Mouse (Mus musculus): ENCODE data around the gene Pga5. TPM values are rescaled to one million over a fixed set of nuclear protein-coding genes. Genes with fewer than 3 reads are reported as not detected.

Gene Pga5
- 1.1 TPM in 1 of 2 replicates, not detected in the other for polyA plus RNA-seq (2012; rRNA removed)

- Histone ChIP-seq H3K27me3 (ENCODE audit: control insufficient read depth, insufficient read depth, low read length) (no peaks in the 10 kb centered on the region), H3K4me3 (ENCODE audit: low read depth, low read length) (no peak within 1 kb of the TSS), H3K36me3 (ENCODE audit: control insufficient read depth, insufficient read depth, low read length) (no peaks in the 10 kb centered on the region), H3K4me1 (ENCODE audit: control insufficient read depth, insufficient read depth, insufficient read length, low read length) (no peaks in the 10 kb centered on the region), H3K27ac (ENCODE audit: insufficient read depth, low read depth, low read length) (no peak within 1 kb of the TSS)
- TF ChIP-seq POLR2A (IDR thresholded peaks at IDR 0.05; ENCODE audit: low read depth, low read length) (no peak), CTCF (IDR thresholded peaks at IDR 0.05; ENCODE audit: extremely low read depth, insufficient read length, insufficient replicate concordance, low read depth, low read length) (peak; percentile 98; the same call in 1 of the 2 replicates)
- 12% methylated on average over 6 of the region's 6 CpGs for WGBS
These were observed at the start of gene Pga5 for GRCm38 (mm10) chr19:10677915-10678771. TSS of gene Pga5 (minus strand) at chr19:10678071.

- TF ChIP-seq POLR2A (IDR thresholded peaks at IDR 0.05; ENCODE audit: low read depth, low read length) = no peak
- Histone ChIP-seq H3K27me3 (ENCODE audit: control insufficient read depth, insufficient read depth, low read length) (no peaks in the 10 kb centered on the region), H3K4me3 (ENCODE audit: low read depth, low read length) (no peak overlapping the region), H3K27ac (ENCODE audit: insufficient read depth, low read depth, low read length) (no peak overlapping the region), H3K4me1 (ENCODE audit: control insufficient read depth, insufficient read depth, insufficient read length, low read length) (no peaks in the 10 kb centered on the region), H3K36me3 (ENCODE audit: control insufficient read depth, insufficient read depth, low read length) (no peaks in the 10 kb centered on the region)
- 72% methylated on average over 13 of the region's 13 CpGs for WGBS
These were observed 46.9 kb upstream of the Pga5 start for GRCm38 (mm10) chr19:10724629-10725363.

GRCm38 (mm10) chr19:10723649-10724048 lies 45.8 kb upstream of the Pga5 start:
- H3K27ac ChIP-seq (ENCODE audit: insufficient read depth, low read depth, low read length) = no peak overlapping the region
- no peaks in the 10 kb centered on the region for H3K4me1 ChIP-seq (ENCODE audit: control insufficient read depth, insufficient read depth, insufficient read length, low read length)
- TF ChIP-seq POLR2A (IDR thresholded peaks at IDR 0.05; ENCODE audit: low read depth, low read length) (no peak), CTCF (IDR thresholded peaks at IDR 0.05; ENCODE audit: extremely low read depth, insufficient read length, insufficient replicate concordance, low read depth, low read length) (no peak)
- no peak overlapping the region for H3K4me3 ChIP-seq (ENCODE audit: low read depth, low read length)
- H3K36me3 ChIP-seq (ENCODE audit: control insufficient read depth, insufficient read depth, low read length) = no peaks in the 10 kb centered on the region
- no peaks in the 10 kb centered on the region for H3K27me3 ChIP-seq (ENCODE audit: control insufficient read depth, insufficient read depth, low read length)
- 34% methylated on average over 5 of the region's 5 CpGs for WGBS

GRCm38 (mm10) chr19:10723084-10723483 lies 45.2 kb upstream of the Pga5 start:
- H3K36me3 ChIP-seq (ENCODE audit: control insufficient read depth, insufficient read depth, low read length) = no peaks in the 10 kb centered on the region
- H3K27ac ChIP-seq (ENCODE audit: insufficient read depth, low read depth, low read length) = no peak overlapping the region
- no peaks in the 10 kb centered on the region for H3K4me1 ChIP-seq (ENCODE audit: control insufficient read depth, insufficient read depth, insufficient read length, low read length)
- 30% methylated on average over 13 of the region's 13 CpGs for WGBS
- no peak overlapping the region for H3K4me3 ChIP-seq (ENCODE audit: low read depth, low read length)
- no peak for TF ChIP-seq CTCF (IDR thresholded peaks at IDR 0.05; ENCODE audit: extremely low read depth, insufficient read length, insufficient replicate concordance, low read depth, low read length)
- TF ChIP-seq POLR2A (IDR thresholded peaks at IDR 0.05; ENCODE audit: low read depth, low read length) = no peak
- H3K27me3 ChIP-seq (ENCODE audit: control insufficient read depth, insufficient read depth, low read length) = no peaks in the 10 kb centered on the region

GRCm38 (mm10) chr19:10721064-10721463 lies 43.2 kb upstream of the Pga5 start:
- 60% methylated on average over 5 of the region's 5 CpGs for WGBS

GRCm38 (mm10) chr19:10720524-10720923 lies 42.7 kb upstream of the Pga5 start:
- no peaks in the 10 kb centered on the region for H3K36me3 ChIP-seq (ENCODE audit: control insufficient read depth, insufficient read depth, low read length)
- H3K4me3 ChIP-seq (ENCODE audit: low read depth, low read length) = no peak overlapping the region
- TF ChIP-seq CTCF (IDR thresholded peaks at IDR 0.05; ENCODE audit: extremely low read depth, insufficient read length, insufficient replicate concordance, low read depth, low read length) (no peak), POLR2A (IDR thresholded peaks at IDR 0.05; ENCODE audit: low read depth, low read length) (no peak)
- no peaks in the 10 kb centered on the region for H3K4me1 ChIP-seq (ENCODE audit: control insufficient read depth, insufficient read depth, insufficient read length, low read length)
- H3K27ac ChIP-seq (ENCODE audit: insufficient read depth, low read depth, low read length) = no peak overlapping the region
- WGBS = 23% methylated on average over 3 of the region's 3 CpGs
- no peaks in the 10 kb centered on the region for H3K27me3 ChIP-seq (ENCODE audit: control insufficient read depth, insufficient read depth, low read length)

More at GRCm38 (mm10) chr19:10721064-10721463, 43.2 kb upstream of the Pga5 start:
- no peak for TF ChIP-seq CTCF (IDR thresholded peaks at IDR 0.05; ENCODE audit: extremely low read depth, insufficient read length, insufficient replicate concordance, low read depth, low read length)
- H3K27me3 ChIP-seq (ENCODE audit: control insufficient read depth, insufficient read depth, low read length) = no peaks in the 10 kb centered on the region
- no peaks in the 10 kb centered on the region for H3K36me3 ChIP-seq (ENCODE audit: control insufficient read depth, insufficient read depth, low read length)
- H3K4me1 ChIP-seq (ENCODE audit: control insufficient read depth, insufficient read depth, insufficient read length, low read length) = no peaks in the 10 kb centered on the region
- H3K27ac ChIP-seq (ENCODE audit: insufficient read depth, low read depth, low read length) = no peak overlapping the region
- no peak overlapping the region for H3K4me3 ChIP-seq (ENCODE audit: low read depth, low read length)

GRCm38 (mm10) chr19:10719751-10720150 lies 41.9 kb upstream of the Pga5 start:
- no peaks in the 10 kb centered on the region for H3K4me1 ChIP-seq (ENCODE audit: control insufficient read depth, insufficient read depth, insufficient read length, low read length)

More at GRCm38 (mm10) chr19:10719751-10720150, 41.9 kb upstream of the Pga5 start:
- Histone ChIP-seq H3K36me3 (ENCODE audit: control insufficient read depth, insufficient read depth, low read length) (no peaks in the 10 kb centered on the region), H3K27me3 (ENCODE audit: control insufficient read depth, insufficient read depth, low read length) (no peaks in the 10 kb centered on the region), H3K27ac (ENCODE audit: insufficient read depth, low read depth, low read length) (no peak overlapping the region), H3K4me3 (ENCODE audit: low read depth, low read length) (no peak overlapping the region)
- 58% methylated on average over 2 of the region's 2 CpGs for WGBS
- TF ChIP-seq POLR2A (IDR thresholded peaks at IDR 0.05; ENCODE audit: low read depth, low read length) (no peak), CTCF (IDR thresholded peaks at IDR 0.05; ENCODE audit: extremely low read depth, insufficient read length, insufficient replicate concordance, low read depth, low read length) (no peak)

All from small intestine, adult 2 months (tissue).